Mouse (Mus musculus): ENCODE results near the gene Timm13.

DNA sequence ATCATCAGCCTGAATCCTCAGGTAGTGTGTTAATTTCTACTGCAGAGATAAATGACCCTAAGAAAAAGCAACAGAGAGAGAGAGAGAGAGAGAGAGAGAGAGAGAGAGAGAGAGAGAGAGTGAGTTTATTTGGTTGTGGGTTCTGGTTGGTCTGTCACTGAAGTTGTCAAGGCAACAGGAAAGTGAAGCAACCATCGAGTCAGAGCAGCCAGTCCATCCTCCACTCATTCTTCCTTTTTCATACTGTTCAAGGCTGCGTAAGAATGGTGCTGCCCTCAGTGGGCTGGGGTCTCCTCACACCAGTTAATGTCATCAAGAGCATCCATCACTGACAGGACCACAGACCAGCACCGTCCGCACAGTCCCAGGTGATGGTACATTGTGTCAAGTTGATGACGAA is 43.5 kb upstream of the Timm13 start:
- TF ChIP-seq CTCF (IDR thresholded peaks at IDR 0.05; ENCODE audit: low read depth, low read length) (no peak), POLR2A (IDR thresholded peaks at IDR 0.05; ENCODE audit: borderline replicate concordance, low read depth, low read length) (no peak)
